Comparison of ENCODE assay signal across 7 mouse cellular contexts in genomic region chr2:37358633-37359540, GRCm38 (mm10). TPM values are rescaled to one million over a fixed set of nuclear protein-coding genes. Genes with fewer than 3 reads are reported as not detected.
DNase-seq lines count a peak whose midpoint lies in the region; ATAC-seq lines count a peak whose summit lies in the region.

Gene Pdcl, minus strand, starts transcription at chr2:37359332.

- peak within 1 kb of the TSS; percentile 77 for H3K4me2 ChIP-seq in intestine, embryonic 16.5 days (ENCODE audit: low read depth, low read length)
- peak within 1 kb of the TSS; percentile 69 for H3K4me2 ChIP-seq in midbrain, embryonic 11.5 days

- intact Hi-C loops in left cerebral cortex, postnatal 36 days (cut with DNase I) = no loop called here

- peak within 1 kb of the TSS; percentile 99 for H3K27ac ChIP-seq in intestine, embryonic 16.5 days (ENCODE audit: low read length)
- peak within 1 kb of the TSS; percentile 95 for H3K27ac ChIP-seq in midbrain, embryonic 11.5 days (ENCODE audit: low read depth, low read length)

- H3K9me3 ChIP-seq in intestine, embryonic 16.5 days (ENCODE audit: control insufficient read depth, low read length) = no peaks in the 10 kb centered on the region
- no peaks in the 10 kb centered on the region for H3K9me3 ChIP-seq in midbrain, embryonic 11.5 days (ENCODE audit: control insufficient read depth, low read length)

- H3K27me3 ChIP-seq in intestine, embryonic 16.5 days (replicated peaks; ENCODE audit: control insufficient read depth, insufficient read depth, low read length) = no peaks in the 10 kb centered on the region
- H3K27me3 ChIP-seq in midbrain, embryonic 11.5 days (ENCODE audit: control insufficient read depth, insufficient read depth, low read length) = no peaks in the 10 kb centered on the region

- peak within 1 kb of the TSS; percentile 62 for H3K4me3 ChIP-seq in intestine, embryonic 16.5 days (ENCODE audit: low read length)
- H3K4me3 ChIP-seq in midbrain, embryonic 11.5 days (ENCODE audit: low read depth, low read length) = peak within 1 kb of the TSS; percentile 75

- H3K9ac ChIP-seq in intestine, embryonic 16.5 days (ENCODE audit: low read depth, low read length) = peak within 1 kb of the TSS; percentile 73
- H3K9ac ChIP-seq in midbrain, embryonic 11.5 days (ENCODE audit: low read length) = peak within 1 kb of the TSS; percentile 81

- peaks cover 9% of the 10 kb centered on the region; the same call in 1 of the 2 replicates for H3K36me3 ChIP-seq in intestine, embryonic 16.5 days (ENCODE audit: control insufficient read depth, insufficient read depth, low read length)
- peaks cover 7% of the 10 kb centered on the region; the same call in 1 of the 2 replicates for H3K36me3 ChIP-seq in midbrain, embryonic 11.5 days (ENCODE audit: control insufficient read depth, insufficient read depth, low read length)

- DNase-seq in adrenal gland, adult 8-10 months = peak; percentile 95
- DNase-seq in embryo, embryonic 9.5 days (ENCODE audit: extremely low spot score) = peak; percentile 89
- peak; percentile 66 to 88 for DNase-seq in gastrocnemius, postnatal 4 days (ENCODE audit: low spot score in 2 of 2)
- DNase-seq in left cerebral cortex, postnatal 36 days (ENCODE audit: low spot score in 2 of 2) = peak; percentile 88 to 91
- peak; percentile 98 for DNase-seq in midbrain, embryonic 11.5 days (ENCODE audit: low spot score, missing footprints)
- peak; percentile 94 for DNase-seq in skeletal muscle tissue, adult 2 months (ENCODE audit: low read depth, low spot score)

- ATAC-seq in intestine, embryonic 16.5 days = peak; percentile 100
- peak; percentile 99 for ATAC-seq in midbrain, embryonic 11.5 days (ENCODE audit: low FRiP score)

- H3K4me1 ChIP-seq in intestine, embryonic 16.5 days (ENCODE audit: control insufficient read depth, insufficient read depth, low read length) = peaks cover 3% of the 10 kb centered on the region; the same call in 1 of the 2 replicates
- H3K4me1 ChIP-seq in midbrain, embryonic 11.5 days (ENCODE audit: control insufficient read depth, insufficient read depth, low read length) = peaks cover 5% of the 10 kb centered on the region; the same call in 1 of the 2 replicates

- under 1% methylated on average over 42 of the region's 42 CpGs for WGBS in intestine, embryonic 16.5 days
- WGBS in midbrain, embryonic 11.5 days = under 1% methylated on average over 41 of the region's 42 CpGs

RNA-seq across cellular contexts. Expression of gene Pdcl, which starts in this region (rescaled TPM):
- total RNA-seq in adrenal gland, adult 8-10 months (2022) = 10 to 100 TPM; 37.8 to 63.8 (median 42.1) TPM
- 10 to 100 TPM; 31.9 to 36.6 TPM for total RNA-seq in gastrocnemius, postnatal 4 days (2021)
- 30.1 and 30.6 TPM in 2 replicates for polyA plus RNA-seq in intestine, embryonic 16.5 days (2015; fragmentation: Nextera tagmentation; extraction: Ambion mirVana)
- total RNA-seq in left cerebral cortex, postnatal 36 days (2021) = 10 to 100 TPM; 26.9 to 27.5 TPM
- 82.7 and 87.3 TPM in 2 replicates for polyA plus RNA-seq in midbrain, embryonic 11.5 days (2014; fragmentation: Nextera tagmentation; extraction: Ambion mirVana)

Comparison
In these comparisons a context has a peak if more than half of its experiments do, and no peak if none do; other contexts are left out.
1. Peak in every context shown above with its lines: DNase-seq, ATAC-seq, H3K4me3 ChIP-seq and H3K27ac ChIP-seq.